Mouse (Mus musculus): Measurements from ENCODE around the gene Lypla2. TPM values are rescaled to one million over a fixed set of nuclear protein-coding genes. Genes with fewer than 3 reads are reported as not detected.

The Lypla2 gene
- polyA plus RNA-seq, 1 experiment from 2014 or later = 134 TPM

DNA sequence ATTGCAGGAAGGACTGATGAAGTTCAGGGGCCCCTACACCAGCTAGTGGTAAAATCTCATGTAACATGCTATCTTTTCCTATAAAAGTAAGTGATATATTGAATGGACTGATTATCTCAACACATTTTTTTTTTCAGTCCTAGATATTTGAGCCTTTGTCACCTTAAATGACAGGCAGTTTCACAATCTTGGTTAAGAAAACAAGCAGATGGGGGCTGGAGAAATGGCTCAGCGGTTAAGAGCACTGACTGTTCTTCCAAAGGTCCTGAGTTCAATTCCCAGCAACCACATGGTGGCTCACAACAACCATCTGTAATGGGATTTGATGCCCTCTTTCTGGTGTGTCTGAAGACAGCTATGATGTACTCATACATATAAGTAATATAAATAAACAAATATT, 50.2 kb downstream of the Lypla2 start:
- H3K4me3 ChIP-seq = peak overlapping the region; percentile 88
- H3K4me1 ChIP-seq = peaks cover 23% of the 10 kb centered on the region
- DNase-seq (ENCODE audit: low spot score) = no peak
- no peaks in the 10 kb centered on the region for H3K9me3 ChIP-seq
- WGBS = 78% methylated on average over 1 of the region's 1 CpGs
- H3K27me3 ChIP-seq (ENCODE audit: insufficient read depth, poor library complexity, severe bottlenecking) = peaks cover 5% of the 10 kb centered on the region
- peaks cover 21% of the 10 kb centered on the region; the same call in 1 of the 2 replicates for H3K36me3 ChIP-seq
- no peak overlapping the region for H3K27ac ChIP-seq

DNA sequence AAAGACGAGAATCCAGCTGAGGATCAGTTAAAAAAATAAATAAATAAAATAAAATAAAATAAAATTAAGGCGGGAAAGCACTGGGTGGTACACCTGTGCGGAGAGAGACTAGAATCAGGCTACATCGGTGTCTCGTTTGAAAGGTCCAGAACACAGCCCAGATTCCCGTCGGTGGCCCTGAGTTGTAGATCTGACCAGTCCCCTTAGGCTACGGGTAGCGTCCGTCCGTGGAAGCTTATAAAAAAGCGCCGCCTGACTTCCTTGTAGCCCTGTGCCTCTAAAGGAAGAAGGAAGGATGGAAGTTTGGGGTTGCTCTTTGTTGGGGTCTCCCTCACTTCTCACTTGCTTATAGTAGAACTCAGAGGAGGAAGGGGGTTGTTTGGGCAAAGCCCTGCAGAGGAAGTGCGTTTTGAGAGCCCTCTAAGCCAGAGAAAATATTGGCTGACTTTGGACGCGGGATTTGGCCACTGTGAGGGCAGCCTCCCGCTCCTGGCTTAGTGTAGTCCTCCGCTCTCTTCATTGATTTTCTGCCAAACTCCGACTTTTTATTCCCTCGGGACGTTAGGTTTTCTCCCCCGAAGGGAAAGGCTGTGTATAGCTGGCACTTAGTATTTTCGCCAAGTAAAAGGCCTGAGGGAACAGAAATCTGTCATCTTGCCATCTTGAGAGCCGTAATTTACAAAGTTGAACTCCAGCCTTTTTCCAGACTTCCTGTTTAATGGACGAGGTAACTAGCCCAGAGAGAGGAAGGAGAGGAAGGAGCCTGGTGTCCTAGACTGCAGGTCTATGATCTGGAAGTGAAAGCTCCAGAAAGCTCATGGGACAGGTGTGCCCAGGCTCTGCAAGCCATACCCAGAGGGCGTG, 50.9 kb downstream of the Lypla2 start:
- H3K9me3 ChIP-seq = no peaks in the 10 kb centered on the region
- no peak for DNase-seq (ENCODE audit: low spot score)
- H3K27me3 ChIP-seq (ENCODE audit: insufficient read depth, poor library complexity, severe bottlenecking) = peaks cover 9% of the 10 kb centered on the region
- 10% methylated on average over 26 of the region's 26 CpGs for WGBS
- H3K36me3 ChIP-seq = 0 out of 2 replicates have a peak, but pooled peaks cover 18% of the 10 kb centered on the region
- H3K27ac ChIP-seq = peak overlapping the region; percentile 77
- peak overlapping the region; percentile 88 for H3K4me3 ChIP-seq
- peaks cover 23% of the 10 kb centered on the region for H3K4me1 ChIP-seq

DNA sequence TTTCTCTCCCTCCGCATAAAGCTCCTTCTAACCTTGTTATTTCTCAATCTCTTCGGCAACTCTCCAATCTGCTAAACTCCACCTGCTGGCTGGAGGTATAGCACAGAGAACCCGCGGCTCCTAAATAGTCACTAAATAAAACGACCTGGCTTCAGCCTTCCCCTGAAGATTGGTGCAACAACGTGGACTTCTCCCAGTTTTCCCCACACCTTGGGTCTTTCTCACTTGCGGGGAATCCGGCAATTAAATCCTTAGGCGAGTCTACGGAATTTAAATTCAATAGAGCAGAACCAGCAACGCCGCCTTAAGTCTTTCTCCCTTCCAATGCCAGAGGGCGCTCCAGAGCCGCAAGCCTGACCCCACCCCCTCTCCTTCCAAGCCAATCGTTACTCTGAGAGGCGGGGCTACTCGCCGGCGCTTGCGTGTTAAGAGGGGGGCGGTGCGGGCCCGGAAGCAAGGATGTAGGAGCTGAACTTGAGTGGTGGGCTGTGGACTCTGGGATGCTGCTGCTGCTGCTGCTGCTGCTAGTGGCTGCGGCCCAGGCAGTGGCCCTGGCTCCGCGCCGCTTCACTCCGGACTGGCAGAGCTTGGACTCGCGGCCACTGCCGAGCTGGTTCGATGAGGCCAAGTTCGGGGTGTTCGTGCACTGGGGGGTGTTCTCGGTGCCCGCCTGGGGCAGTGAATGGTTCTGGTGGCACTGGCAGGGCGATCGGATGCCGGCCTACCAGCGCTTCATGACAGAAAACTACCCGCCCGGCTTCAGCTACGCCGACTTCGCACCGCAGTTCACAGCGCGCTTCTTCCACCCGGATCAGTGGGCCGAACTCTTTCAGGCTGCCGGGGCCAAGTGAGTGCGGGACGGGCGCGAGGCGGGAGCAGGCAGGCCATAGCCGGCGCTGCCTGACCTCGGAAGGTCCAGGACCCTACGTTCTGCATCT, 51.9 kb downstream of the Lypla2 start, which contains the start of gene Fuca1:
Gene Fuca1 (plus strand): TSS at position 432 of the 938 bp plus-strand sequence.
- Histone ChIP-seq H3K36me3 (0 out of 2 replicates have a peak, but pooled peaks cover 11% of the 10 kb centered on the region), H3K27me3 (ENCODE audit: insufficient read depth, poor library complexity, severe bottlenecking) (peaks cover 9% of the 10 kb centered on the region), H3K27ac (peak within 1 kb of the TSS; percentile 77), H3K9me3 (no peaks in the 10 kb centered on the region), H3K4me1 (peaks cover 15% of the 10 kb centered on the region), H3K4me3 (peak within 1 kb of the TSS; percentile 88)
- 2% methylated on average over 60 of the region's 60 CpGs for WGBS
- DNase-seq (ENCODE audit: low spot score) = peak; percentile 98

DNA sequence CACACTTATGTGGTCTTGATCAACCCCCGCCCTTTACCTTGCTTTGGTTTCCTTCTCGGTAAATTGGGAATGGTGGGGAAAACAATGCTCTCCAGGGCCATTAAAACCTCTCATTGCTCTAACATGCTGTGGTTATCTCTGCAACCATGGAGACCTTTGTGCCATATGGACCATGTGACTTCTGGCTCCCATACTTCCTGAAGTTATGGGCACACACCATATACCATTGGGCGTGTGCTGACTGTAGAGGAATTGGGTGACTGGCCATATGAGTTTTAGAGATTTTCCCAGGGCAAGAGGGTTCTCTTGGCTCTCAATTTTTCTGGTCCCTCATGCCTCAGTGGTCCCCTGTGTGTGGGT, 53.2 kb downstream of the Lypla2 start:
- no peaks in the 10 kb centered on the region for H3K9me3 ChIP-seq
- H3K27ac ChIP-seq = no peak overlapping the region
- WGBS = 85% methylated on average over 3 of the region's 3 CpGs
- 0 out of 2 replicates have a peak, but pooled peaks cover 7% of the 10 kb centered on the region for H3K36me3 ChIP-seq
- DNase-seq (ENCODE audit: low spot score) = no peak
- no peak overlapping the region for H3K4me3 ChIP-seq
- H3K27me3 ChIP-seq (ENCODE audit: insufficient read depth, poor library complexity, severe bottlenecking) = peaks cover 9% of the 10 kb centered on the region
- H3K4me1 ChIP-seq = peaks cover 14% of the 10 kb centered on the region

DNA sequence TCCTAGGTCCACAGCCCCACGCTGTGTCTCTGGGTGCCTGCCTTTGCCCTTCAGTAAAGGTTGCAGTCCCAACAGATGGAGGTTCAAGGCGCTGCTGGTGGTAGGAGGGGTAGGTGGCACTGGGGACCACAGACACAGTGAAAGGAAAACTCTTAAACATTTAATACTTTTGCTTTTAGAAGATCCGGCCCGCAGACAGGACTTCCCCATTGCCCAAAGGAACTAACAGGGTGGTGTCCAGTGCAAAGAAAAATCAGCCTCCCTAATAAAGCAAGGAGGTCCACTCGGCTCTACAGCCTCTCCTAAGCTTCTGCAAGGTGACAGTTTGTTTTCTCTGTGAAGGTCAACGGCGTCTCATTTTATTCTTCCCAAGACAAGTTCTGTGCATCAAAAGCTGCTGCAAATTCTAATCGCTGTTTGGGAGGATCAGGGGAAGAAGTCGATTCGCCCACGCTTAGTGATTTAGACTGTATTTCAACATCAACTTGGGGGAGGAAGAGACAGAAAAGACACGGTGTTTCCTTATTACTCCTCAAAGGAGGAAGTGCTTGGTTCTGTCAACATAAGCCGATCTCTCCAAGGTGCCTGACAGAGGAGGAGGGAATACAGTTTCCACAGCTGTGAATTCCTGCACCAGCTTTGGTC, 53.7 kb downstream of the Lypla2 start:
- 83% methylated on average over 13 of the region's 13 CpGs for WGBS
- peaks cover 9% of the 10 kb centered on the region for H3K27me3 ChIP-seq (ENCODE audit: insufficient read depth, poor library complexity, severe bottlenecking)
- H3K9me3 ChIP-seq = no peaks in the 10 kb centered on the region
- no peak overlapping the region for H3K27ac ChIP-seq
- H3K36me3 ChIP-seq = 0 out of 2 replicates have a peak, but pooled peaks cover 6% of the 10 kb centered on the region
- DNase-seq (ENCODE audit: low spot score) = no peak
- peaks cover 14% of the 10 kb centered on the region for H3K4me1 ChIP-seq
- no peak overlapping the region for H3K4me3 ChIP-seq

Other genes with a start within 250 kb of the Lypla2 start
- 0.13 TPM in 1 of 2 replicates, not detected in the other for gene Il22ra1, start 244.5 kb downstream of the Lypla2 start, polyA plus RNA-seq (2016; fragmentation: Nextera tagmentation; extraction: Ambion mirVana)
- gene Myom3, start 212.9 kb downstream of the Lypla2 start, polyA plus RNA-seq (2016; fragmentation: Nextera tagmentation; extraction: Ambion mirVana) = 0.05 TPM in 1 of 2 replicates, not detected in the other
- 188 and 227 TPM in 2 replicates for gene Srsf10, start 116.9 kb downstream of the Lypla2 start, polyA plus RNA-seq (2016; fragmentation: Nextera tagmentation; extraction: Ambion mirVana)
- gene Pnrc2, start 98.8 kb downstream of the Lypla2 start, polyA plus RNA-seq (2016; fragmentation: Nextera tagmentation; extraction: Ambion mirVana) = 121 and 150 TPM in 2 replicates
- gene Cnr2, start 77.2 kb downstream of the Lypla2 start, polyA plus RNA-seq (2016; fragmentation: Nextera tagmentation; extraction: Ambion mirVana) = 0.60 and 1.4 TPM in 2 replicates
- 44.2 and 51.2 TPM in 2 replicates for gene Fuca1, start 51.9 kb downstream of the Lypla2 start, polyA plus RNA-seq (2016; fragmentation: Nextera tagmentation; extraction: Ambion mirVana)
- 67.5 and 77.1 TPM in 2 replicates for gene Hmgcl, start 26.2 kb downstream of the Lypla2 start, polyA plus RNA-seq (2016; fragmentation: Nextera tagmentation; extraction: Ambion mirVana)
- gene Gale, start 8.9 kb downstream of the Lypla2 start, polyA plus RNA-seq (2016; fragmentation: Nextera tagmentation; extraction: Ambion mirVana) = 46.0 and 48.0 TPM in 2 replicates
- 50.8 and 67.8 TPM in 2 replicates for gene Pithd1, start 14.6 kb upstream of the Lypla2 start, polyA plus RNA-seq (2016; fragmentation: Nextera tagmentation; extraction: Ambion mirVana)
- gene Eloa, start 49.1 kb upstream of the Lypla2 start, polyA plus RNA-seq (2016; fragmentation: Nextera tagmentation; extraction: Ambion mirVana) = 35.6 and 36.1 TPM in 2 replicates
- 336 and 390 TPM in 2 replicates for gene Rpl11, start 80.8 kb upstream of the Lypla2 start, polyA plus RNA-seq (2016; fragmentation: Nextera tagmentation; extraction: Ambion mirVana)
- 324 and 492 TPM in 2 replicates for gene Id3, start 170.9 kb upstream of the Lypla2 start, polyA plus RNA-seq (2016; fragmentation: Nextera tagmentation; extraction: Ambion mirVana)
- 6.3 and 6.6 TPM in 2 replicates for gene E2f2, start 199.8 kb upstream of the Lypla2 start, polyA plus RNA-seq (2016; fragmentation: Nextera tagmentation; extraction: Ambion mirVana)
- 3.4 and 3.7 TPM in 2 replicates for gene Asap3, start 233.7 kb upstream of the Lypla2 start, polyA plus RNA-seq (2016; fragmentation: Nextera tagmentation; extraction: Ambion mirVana)